Mouse (Mus musculus) telencephalon, adult 2 months (tissue): ENCODE measurements around the gene Pcolce2.

Source experiments
- DNase-seq: peaks from one replicate; pipeline ENCODE4 v3.0.0-alpha.2; 2011; ENCODE audit warnings: low read depth, low spot score

Pcolce2 gene

DNA sequence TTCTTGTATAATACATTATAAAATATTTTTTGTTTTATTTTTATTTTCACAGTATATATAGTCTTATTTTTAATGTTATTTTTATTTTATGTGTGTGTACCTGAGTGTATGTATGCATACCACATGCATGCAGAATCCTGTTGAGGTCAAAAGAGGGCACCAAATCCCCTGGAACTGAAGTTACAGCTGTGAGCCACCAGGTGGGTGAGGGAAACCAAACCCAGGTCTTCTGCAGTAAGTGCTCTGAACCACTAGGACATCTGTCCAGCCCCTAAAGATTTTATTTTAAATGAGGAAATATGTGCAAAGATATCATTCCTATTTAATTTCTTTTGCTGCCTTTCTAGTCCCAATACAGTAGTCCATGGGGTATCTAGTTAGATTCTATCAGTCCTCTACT lies 71.5 kb downstream of the Pcolce2 start:
- DNase-seq = no peak

DNA sequence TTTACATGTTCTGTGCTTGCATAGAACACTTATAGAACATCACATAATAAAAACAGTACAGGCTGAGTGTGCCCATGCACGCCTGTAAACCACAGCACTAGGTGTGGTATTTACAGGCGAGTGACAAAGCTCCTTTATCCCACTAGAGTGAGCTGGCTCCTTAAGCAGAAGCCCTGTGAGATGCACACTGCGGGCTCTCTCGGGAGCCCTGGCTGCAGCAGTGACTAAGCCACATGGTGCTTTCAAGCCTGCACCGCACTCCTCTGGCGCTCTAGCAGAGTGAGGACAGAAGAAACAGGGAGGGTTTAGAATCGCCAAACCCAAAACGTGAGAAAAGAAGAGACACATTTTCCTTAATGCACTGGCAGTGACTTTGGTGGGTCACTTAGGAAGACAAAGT lies 75.2 kb downstream of the Pcolce2 start:
- no peak for DNase-seq

DNA sequence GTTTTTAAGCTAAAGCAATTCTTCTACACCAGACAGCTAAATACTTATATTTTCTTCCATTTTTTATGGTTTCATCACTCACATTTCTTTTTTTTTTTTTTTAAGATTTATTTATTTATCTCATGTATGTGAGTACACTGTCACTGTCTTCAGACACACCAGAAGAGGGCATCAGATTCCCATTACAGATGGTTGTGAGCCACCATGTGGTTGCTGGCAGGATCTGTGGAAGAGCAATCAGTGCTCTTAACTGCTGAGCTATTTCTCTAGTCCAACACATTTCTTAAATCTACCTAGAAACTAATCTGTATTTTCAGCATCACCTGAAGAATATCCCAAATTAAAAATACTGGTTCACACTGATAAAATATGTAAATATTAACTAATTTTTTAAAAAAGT lies 98.8 kb downstream of the Pcolce2 start:
- DNase-seq = no peak

DNA sequence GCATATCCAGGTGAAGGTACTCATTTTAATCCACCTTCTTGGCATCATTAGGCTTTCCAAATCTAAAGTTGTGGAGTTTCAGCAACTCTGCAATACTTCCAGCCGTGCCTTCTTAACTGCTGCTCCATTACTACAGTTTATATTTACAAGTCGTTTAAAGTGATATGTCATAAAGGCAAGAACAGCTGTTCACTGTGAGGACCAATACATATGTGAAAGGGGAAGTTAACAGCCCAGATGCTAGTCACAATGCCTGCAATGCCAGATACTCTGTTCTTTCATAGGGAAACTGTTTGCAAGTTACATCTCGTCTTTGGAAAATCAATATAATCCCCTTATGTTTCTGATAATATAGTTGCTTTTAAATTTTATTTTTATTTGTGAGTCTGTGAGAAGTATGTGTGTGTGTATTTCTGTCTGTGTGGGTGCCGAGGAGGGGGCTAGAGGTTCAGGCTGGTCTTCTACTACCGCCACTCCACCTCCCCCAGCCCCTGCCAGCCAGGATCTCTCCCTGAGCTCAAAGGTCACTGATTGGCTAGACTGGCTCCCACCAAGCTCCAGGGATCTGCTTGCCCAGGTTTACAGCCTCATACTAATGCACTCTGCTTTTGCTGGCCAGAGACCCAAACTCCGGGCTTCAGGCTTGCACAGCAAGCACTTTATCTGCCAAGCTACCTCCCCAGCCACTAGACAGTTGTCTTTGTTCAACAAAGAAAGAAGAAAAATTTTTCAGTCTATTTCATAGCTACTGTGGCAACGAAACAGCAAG lies 107.6 kb downstream of the Pcolce2 start:
- DNase-seq = no peak

DNA sequence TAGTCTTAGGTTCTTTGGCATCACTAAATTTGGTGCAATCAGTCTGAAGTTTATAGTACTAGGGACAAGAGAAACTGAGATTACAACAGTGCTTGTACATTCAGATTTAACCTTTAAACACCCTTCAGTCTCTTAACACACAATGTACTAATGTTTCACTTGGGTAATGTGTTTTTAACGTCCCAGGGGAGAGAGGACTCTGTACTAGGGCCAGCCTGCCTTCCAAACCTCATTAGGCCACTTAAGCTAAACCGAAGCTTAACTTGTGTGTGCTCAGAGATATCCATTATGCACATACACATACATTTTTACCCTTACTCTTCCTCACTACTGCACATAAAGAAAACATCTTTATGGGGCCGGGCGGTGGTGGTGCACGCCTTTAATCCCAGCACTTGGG lies 109.9 kb downstream of the Pcolce2 start:
- DNase-seq = no peak
